Mouse (Mus musculus) forelimb bud, embryonic 11.5 days (tissue): ENCODE measurements around the gene Ear2.
"Not testable (repeated sequence)": the region's sequence is repeated elsewhere in the genome, so short reads cannot be mapped to it uniquely, and the experiment has no call there.

Experiments used
- DNase-seq: peaks from one replicate; pipeline ENCODE4 v3.0.0-alpha.2; 2012; ENCODE audit warnings: low read depth, low spot score

Gene Ear2

DNA sequence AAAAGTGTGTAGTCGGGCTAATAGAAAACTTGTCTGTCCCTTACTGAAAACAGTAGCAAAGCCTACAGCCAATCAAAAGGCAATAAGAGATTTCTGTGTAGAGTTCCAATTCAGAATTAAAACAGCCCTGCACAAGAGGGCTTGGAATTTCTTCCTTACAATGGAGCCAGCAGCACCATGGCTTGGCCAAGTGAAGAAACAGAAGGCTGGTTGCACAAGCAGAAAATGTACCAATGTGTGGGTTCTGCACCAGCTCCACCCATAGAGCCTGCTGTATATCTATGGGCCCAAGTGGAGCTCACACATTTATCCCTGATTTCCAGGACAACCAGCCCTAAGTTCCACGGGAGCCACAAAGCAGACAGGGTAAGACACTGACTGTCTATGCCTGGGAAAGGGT is at the start of gene Ear2:
Gene Ear2 (plus strand): TSS at position 301 of the 400 bp plus-strand sequence.
- DNase-seq = not testable (repeated sequence)

DNA sequence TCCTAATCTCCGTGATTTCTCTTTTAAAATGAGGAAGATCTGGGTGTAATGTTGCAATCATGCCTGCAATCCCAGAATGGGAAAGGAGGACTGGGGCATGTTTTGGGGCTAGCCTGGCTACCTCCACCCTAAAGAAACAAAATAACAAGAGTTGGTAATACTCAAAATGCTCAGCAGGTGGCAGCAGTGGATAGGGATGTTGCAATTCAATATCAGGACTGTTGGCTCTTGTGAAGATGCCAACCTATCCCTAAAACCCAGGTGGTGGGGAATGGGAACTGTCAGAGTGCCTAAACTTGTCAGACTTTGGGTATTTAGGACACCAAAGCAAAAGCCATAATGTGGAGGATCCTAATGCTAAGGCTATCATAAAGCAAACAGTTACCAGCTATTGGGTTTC is 34.6 kb upstream of the Ear2 start:
- DNase-seq = not testable (repeated sequence)

DNA sequence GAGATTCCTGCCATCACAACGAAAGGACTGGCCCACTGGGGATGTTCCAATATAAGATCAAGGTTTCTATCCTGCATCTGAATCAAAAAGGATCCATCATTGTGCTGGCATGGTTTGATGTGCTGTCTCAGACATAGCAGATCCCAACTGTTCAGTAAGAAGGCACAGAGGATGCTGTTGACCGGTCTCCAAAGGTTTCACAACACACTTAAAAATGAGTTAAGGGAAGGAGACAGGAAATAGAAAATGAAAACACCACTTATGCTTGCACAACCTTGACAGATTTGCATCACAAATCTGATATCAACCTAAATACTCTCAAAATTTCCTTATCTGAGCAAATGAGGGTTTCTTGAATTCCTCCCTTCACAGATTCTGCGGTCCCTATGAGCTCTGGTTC is 31.9 kb upstream of the Ear2 start:
- DNase-seq = not testable (repeated sequence)

DNA sequence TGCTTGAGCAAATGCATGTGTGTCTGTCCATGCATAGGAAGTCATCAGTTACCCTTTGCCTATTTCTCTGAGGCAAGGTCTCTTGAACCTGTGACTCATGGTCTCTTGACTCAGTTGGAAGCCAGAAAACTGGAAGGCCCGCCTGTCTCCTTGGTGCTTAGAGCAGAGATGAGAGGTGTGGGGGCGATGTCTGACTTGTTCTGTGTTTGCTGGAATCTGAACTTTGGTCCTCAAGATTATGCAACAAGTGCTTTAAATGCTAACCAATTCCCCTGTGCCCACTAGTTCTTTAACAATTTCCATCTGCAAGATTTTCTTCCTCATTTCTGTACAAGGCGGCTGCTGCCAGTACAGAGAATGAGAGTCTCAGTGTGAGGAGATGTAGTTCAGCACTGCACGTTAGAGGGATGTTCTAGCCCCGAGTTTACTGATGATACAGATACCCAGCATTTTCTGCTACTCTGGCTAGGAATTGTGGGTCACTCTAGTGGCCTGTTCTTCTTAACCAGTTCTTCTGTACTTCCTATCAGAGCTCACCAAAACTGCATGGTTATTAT is 24.6 kb upstream of the Ear2 start:
- not testable (repeated sequence) for DNase-seq

DNA sequence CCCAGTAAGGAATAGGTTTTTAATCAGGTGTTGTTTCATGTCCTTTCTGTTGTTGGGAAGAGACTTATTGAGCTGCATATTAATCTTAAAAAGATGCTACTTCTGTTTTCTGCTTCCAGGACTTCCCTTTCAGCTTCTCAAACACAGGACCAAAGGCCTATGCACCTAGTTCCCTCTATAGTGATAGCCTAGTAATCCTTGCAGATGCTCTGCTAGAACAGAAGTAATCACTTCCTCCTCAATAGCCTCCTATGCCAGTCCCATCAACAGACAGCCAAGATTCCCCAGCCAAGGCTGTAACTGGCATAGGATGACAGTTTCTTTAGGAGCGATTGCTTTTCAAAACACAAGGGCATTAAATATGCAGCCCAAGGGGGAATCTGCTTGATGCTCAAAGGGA is 15.9 kb upstream of the Ear2 start:
- not testable (repeated sequence) for DNase-seq

DNA sequence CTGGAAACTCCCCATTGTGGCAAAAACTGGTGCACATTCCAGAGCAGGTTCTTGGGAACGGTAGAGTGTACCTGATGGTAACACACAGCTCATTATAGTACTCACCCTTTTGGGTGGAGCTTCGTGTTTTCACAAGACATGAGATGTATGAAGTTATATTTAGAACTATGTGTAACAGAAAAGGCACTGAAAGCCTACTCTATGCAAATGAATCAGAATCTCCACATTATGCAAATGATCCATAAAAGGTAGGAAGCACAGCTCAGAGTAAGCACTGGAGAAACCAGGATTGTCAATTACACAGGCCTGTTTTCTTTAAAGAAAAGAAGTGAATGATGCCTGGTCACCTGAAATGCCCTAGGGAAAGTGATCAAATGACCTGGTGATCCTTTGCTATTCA is 14.9 kb upstream of the Ear2 start:
- DNase-seq = not testable (repeated sequence)

DNA sequence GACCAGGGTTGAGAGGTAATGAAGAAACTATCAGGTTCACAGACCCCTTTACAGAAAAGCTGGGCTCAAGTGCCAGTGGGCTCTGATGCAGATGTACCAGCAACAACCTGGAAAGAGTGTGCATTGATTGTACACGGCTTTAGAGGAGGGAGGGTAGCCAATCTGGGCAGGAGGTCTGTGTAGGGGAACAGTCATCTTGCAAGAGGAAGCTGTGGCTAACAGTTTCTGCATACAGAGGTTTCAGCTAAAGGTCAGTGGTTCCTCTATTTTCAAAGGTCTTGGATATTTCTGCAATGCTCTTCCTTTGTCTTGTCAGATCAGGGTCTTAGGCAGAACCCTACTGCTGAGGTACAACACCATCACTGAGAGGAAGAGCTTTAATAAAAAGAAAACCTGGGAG is 10.9 kb upstream of the Ear2 start:
- DNase-seq = not testable (repeated sequence)

DNA sequence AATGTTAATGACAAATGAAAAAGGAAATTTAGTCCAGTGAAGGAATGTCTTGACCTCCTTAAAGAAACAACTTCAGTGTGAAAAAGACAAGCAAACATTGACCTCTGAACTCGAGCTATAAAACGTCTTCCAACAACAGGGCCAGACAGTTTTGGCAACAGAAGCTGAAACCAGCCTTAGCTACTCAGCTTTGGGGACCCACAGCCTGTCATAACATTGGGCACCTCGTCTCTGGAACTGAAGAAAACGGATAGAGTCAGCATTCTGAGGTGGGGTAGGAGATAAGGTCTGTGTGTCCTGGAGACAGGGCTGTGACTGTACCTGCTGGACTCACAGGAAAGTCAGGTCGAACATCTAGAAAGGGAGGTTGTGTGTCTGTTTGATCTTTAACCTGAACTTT is 8.0 kb upstream of the Ear2 start:
- DNase-seq = not testable (repeated sequence)

DNA sequence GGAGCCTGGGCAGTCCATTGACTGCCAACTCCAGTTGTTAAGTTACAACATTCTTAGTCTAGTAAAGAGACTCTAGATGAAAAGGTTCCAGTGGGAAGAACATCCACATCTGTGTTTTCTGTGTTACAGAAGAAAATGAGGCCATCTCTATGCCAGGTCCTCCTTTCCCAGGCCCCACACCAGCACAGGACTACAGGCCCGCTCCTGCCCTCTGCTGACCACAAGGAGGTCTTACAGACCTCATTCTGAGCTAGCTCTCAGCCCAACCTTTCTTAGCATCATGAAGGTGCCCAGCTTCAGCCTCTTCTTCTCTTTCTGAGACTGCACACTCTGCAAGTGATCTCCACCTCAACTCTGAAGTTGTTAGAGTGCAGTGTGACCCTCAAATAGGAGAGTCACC is 2.4 kb upstream of the Ear2 start:
- DNase-seq = not testable (repeated sequence)

DNA sequence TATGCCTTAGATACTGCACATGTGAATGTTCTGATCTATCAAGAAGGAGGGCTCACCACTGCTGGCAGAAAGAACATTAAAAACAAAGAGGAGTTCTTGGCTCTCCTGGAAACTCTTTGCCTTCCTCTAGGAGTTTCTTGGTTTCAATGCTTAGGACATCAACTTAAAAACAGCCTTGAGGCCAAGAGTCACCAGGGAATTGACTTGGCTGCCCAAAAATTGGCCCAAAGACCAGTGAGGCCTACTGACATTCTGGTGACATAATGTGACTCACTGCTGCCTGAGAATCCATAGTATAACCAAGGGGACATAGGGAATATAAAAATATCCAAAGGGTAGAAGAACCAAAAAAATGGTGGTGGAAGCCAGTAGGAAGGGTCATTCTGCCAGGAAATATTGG is 8.5 kb downstream of the Ear2 start:
- DNase-seq = no peak

DNA sequence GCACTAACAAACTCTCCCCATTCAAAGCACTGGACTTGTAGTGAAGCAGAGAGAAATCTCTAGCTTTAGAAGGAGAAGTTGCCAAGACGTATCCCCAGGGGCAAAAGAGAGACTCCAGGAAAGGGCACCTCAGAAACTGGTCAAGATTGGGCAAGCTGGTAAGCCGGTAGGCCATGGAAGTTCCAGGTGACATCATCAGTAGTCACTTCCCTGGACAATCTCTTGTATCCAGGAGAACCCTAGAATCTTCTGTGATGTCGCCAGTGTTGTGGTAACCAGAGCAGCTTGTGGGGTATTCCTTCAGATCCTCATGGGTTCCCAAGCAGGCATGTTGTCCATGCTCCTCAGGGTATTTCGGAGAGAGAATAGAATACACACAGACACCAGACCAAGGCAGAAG is 21.1 kb downstream of the Ear2 start, which contains the start of gene Gm3327:
Gene Gm3327 (plus strand): TSS at position 301 of the 400 bp plus-strand sequence.
- DNase-seq = not testable (repeated sequence)
